Mouse (Mus musculus): ENCODE results near the gene Smad3. TPM values are rescaled to one million over a fixed set of nuclear protein-coding genes. Genes with fewer than 3 reads are reported as not detected.

Gene Smad3
- polyA plus RNA-seq, 1 experiment from 2014 or later: 34.8 TPM

DNA sequence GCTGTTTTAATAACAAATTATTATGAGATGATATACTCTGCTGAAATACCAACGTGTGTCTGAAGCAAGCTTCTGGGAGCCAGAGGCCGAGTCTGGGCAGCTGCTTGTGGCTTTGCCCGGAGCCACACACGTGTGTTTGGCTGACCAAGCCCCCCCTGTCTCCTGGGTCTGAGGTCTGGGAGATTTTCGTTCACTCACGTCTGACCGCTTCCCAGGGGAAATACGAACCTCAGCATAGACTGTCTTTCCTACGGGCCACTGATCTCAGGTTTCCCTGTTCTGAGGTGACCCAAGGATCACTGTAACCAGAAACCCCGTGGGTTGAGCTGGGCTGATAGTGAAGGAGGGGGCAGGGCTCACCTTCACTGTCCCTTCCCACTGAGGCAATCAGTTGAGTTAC, 94.6 kb downstream of the Smad3 start:
- Histone ChIP-seq H3K27ac (no peak overlapping the region), H3K9me3 (no peaks in the 10 kb centered on the region), H3K27me3 (no peaks in the 10 kb centered on the region), H3K4me3 (no peak overlapping the region), H3K4me2 (replicated peaks) (no peak overlapping the region), H3K9ac (no peak overlapping the region), H3K4me1 (peaks cover 75% of the 10 kb centered on the region), H3K36me3 (peaks cover 66% of the 10 kb centered on the region)
- ATAC-seq (ENCODE audit: low FRiP score, low read depth): no peak
- WGBS: 41% methylated on average over 10 of the region's 10 CpGs

DNA sequence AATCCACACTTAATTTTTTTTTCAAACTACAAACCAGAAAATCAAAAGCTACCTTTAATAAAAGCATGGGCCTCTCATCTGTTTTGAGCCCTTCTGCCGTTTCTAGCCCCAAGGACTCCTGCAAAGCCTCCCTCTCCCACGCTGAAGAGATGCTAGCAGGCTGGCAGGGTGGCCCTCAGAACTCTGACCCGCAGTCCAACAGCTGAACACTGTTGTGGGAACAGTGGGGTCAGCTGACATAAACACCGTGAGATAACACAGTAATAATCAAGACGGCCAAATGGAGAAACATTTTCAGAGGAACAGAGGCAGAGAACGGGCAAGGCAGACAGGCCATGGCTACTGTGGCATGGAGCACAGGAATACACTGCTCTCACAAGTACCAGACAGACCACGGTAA, 95.0 kb downstream of the Smad3 start:
- Histone ChIP-seq H3K9ac (no peak overlapping the region), H3K9me3 (no peaks in the 10 kb centered on the region), H3K4me3 (no peak overlapping the region), H3K27ac (no peak overlapping the region), H3K4me2 (replicated peaks) (no peak overlapping the region), H3K36me3 (peaks cover 70% of the 10 kb centered on the region), H3K27me3 (no peaks in the 10 kb centered on the region), H3K4me1 (peaks cover 75% of the 10 kb centered on the region)
- 75% methylated on average over 7 of the region's 7 CpGs for WGBS
- no peak for ATAC-seq (ENCODE audit: low FRiP score, low read depth)

DNA sequence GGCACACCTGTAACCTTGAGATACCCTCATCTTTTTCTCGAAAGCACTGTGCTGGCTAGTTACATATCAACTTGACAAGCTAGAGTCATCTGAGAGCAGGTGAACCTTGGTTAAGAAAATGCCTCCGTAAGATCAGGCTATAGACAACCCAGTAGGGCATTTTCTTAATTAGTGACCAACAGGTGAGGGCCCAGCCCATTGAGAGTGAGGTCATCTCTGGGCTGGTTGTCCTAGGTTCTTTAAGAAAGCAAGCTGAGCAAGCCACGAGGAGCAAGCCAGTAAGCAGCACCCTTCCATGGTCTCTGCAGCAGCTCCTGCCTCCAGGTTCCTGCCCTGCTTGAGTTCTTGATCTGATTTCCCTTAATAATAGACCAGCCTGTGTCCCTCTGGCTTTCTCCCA, 97.1 kb downstream of the Smad3 start:
- no peaks in the 10 kb centered on the region for H3K9me3 ChIP-seq
- no peak overlapping the region for H3K4me2 ChIP-seq (replicated peaks)
- no peak overlapping the region for H3K27ac ChIP-seq
- peaks cover 74% of the 10 kb centered on the region for H3K4me1 ChIP-seq
- H3K9ac ChIP-seq: no peak overlapping the region
- WGBS: 95% methylated on average over 3 of the region's 3 CpGs
- peaks cover 63% of the 10 kb centered on the region for H3K36me3 ChIP-seq
- no peak for ATAC-seq (ENCODE audit: low FRiP score, low read depth)
- no peak overlapping the region for H3K4me3 ChIP-seq
- H3K27me3 ChIP-seq: no peaks in the 10 kb centered on the region

DNA sequence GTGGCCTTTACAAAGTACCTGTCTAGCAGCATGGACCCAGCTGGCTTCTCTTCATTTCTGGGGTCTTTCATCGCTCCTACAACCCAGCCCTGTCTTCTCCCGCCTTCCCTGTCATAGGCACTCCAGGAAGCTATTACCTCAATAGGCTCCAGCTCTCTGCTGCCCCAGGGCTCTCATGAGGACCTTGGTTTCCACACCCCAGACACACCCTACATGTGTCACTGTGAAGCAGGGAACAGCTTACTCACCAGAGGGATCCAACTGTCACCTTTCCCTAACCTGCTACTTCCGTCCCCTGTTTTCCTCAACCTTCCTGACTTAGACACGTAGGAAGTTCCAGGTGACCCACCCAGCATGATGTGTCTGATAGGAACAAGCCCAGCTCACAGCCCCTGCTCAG, 97.7 kb downstream of the Smad3 start:
- peaks cover 66% of the 10 kb centered on the region for H3K36me3 ChIP-seq
- no peaks in the 10 kb centered on the region for H3K9me3 ChIP-seq
- no peak overlapping the region for H3K9ac ChIP-seq
- 90% methylated on average over 4 of the region's 4 CpGs for WGBS
- H3K4me1 ChIP-seq: peaks cover 74% of the 10 kb centered on the region
- peak overlapping the region; percentile 10; the same call in 1 of the 2 replicates for H3K27ac ChIP-seq
- H3K4me2 ChIP-seq (replicated peaks): no peak overlapping the region
- no peak for ATAC-seq (ENCODE audit: low FRiP score, low read depth)
- no peak overlapping the region for H3K4me3 ChIP-seq
- no peaks in the 10 kb centered on the region for H3K27me3 ChIP-seq

DNA sequence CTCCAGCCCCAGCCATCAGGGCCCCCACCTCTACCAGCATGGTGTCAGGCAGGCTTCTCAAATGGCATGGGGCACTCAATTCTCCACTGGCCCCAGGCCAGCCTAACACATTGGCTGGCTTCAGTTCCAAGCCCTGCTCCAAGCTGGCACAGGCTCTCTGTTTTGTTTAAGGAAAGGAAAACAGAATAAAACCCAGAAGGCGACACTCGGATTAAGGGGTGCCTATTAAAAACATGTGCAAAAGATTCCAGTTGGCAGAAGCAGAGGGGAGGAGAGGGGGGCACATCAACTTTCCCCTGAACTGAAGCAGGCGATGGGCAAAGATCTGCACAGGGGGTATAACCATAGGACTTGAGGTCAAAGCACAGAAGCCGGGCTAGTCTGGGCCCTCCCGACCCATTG, 98.8 kb downstream of the Smad3 start:
- no peak overlapping the region for H3K4me2 ChIP-seq (replicated peaks)
- H3K4me1 ChIP-seq: peaks cover 74% of the 10 kb centered on the region
- H3K4me3 ChIP-seq: no peak overlapping the region
- peaks cover 69% of the 10 kb centered on the region for H3K36me3 ChIP-seq
- peak; percentile 81 for ATAC-seq (ENCODE audit: low FRiP score, low read depth)
- WGBS: 37% methylated on average over 5 of the region's 5 CpGs
- no peak overlapping the region for H3K9ac ChIP-seq
- H3K27ac ChIP-seq: peak overlapping the region; percentile 75
- no peaks in the 10 kb centered on the region for H3K27me3 ChIP-seq
- no peaks in the 10 kb centered on the region for H3K9me3 ChIP-seq

DNA sequence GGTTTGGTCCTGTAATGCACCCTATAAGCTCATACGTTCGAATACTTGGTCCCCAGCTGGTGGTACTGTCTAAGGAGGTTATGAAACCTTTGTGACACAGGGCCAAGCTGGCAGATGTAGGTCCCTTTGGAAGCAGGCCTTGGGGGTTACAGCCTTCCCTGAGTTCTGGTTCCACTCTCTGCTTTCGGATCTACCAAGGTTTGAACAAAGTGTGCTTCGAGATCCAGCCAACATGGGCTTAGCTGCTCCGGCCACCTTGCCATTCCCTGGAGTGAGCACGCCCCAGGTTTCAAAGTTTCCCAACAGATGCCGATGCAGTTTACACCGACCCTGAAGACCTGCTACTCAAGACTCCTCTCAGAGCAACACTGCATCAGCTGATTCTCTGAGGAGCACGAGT, 99.4 kb downstream of the Smad3 start:
- 80% methylated on average over 9 of the region's 9 CpGs for WGBS
- H3K27ac ChIP-seq: peak overlapping the region; percentile 75
- peaks cover 74% of the 10 kb centered on the region for H3K4me1 ChIP-seq
- no peak overlapping the region for H3K4me2 ChIP-seq (replicated peaks)
- peaks cover 69% of the 10 kb centered on the region for H3K36me3 ChIP-seq
- no peaks in the 10 kb centered on the region for H3K9me3 ChIP-seq
- no peak overlapping the region for H3K9ac ChIP-seq
- no peak for ATAC-seq (ENCODE audit: low FRiP score, low read depth)
- no peak overlapping the region for H3K4me3 ChIP-seq
- H3K27me3 ChIP-seq: no peaks in the 10 kb centered on the region

DNA sequence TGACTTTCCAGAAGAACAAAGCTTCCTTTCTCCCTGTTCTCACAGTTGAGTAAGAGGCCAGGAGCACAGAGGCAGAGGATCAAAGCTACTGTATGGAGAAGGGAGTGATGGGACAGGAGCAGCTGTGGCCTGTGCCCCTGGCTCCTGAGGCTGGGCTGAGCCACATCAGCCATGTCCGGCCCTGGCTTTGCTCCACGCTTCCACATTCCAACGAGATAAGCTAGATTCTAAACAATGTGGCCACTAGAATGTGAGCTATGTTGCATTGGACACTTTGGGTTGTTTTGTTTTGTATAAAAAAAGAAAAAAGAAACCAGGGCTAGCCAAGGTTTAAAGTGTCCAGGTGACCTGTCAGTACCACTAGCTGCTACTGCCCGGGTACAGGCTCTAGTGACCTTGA, 100.6 kb downstream of the Smad3 start:
- 77% methylated on average over 4 of the region's 4 CpGs for WGBS
- Histone ChIP-seq H3K9ac (no peak overlapping the region), H3K27ac (no peak overlapping the region), H3K4me3 (no peak overlapping the region), H3K36me3 (peaks cover 69% of the 10 kb centered on the region), H3K4me1 (peaks cover 82% of the 10 kb centered on the region), H3K9me3 (no peaks in the 10 kb centered on the region), H3K27me3 (no peaks in the 10 kb centered on the region), H3K4me2 (replicated peaks) (no peak overlapping the region)
- ATAC-seq (ENCODE audit: low FRiP score, low read depth): no peak

DNA sequence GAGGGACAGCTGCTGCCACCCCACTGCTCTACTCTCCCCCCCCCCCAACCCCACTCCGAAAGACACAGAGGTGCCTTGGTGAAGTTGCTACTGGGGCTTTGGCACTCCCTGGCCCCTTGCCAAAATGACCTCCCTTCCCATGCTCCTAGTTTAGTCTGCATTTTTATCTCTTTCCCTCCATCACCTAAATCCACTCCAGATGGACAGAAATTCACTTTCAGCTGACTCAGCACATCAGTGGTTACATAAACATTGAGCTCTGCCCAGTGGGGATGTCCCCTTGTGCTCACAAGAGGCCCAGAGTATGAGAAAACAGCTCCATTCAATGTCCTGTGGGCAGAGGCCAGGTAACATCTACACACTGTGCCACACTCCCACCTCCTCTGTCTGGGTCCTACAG, 102.7 kb downstream of the Smad3 start:
- peaks cover 64% of the 10 kb centered on the region for H3K36me3 ChIP-seq
- H3K4me2 ChIP-seq (replicated peaks): no peak overlapping the region
- peak overlapping the region; percentile 33; the same call in 1 of the 2 replicates for H3K27ac ChIP-seq
- H3K9ac ChIP-seq: peak overlapping the region; percentile 25; the same call in 1 of the 2 replicates
- WGBS: 31% methylated on average over 1 of the region's 1 CpGs
- H3K27me3 ChIP-seq: no peaks in the 10 kb centered on the region
- peaks cover 99% of the 10 kb centered on the region for H3K4me1 ChIP-seq
- no peaks in the 10 kb centered on the region for H3K9me3 ChIP-seq
- no peak for ATAC-seq (ENCODE audit: low FRiP score, low read depth)
- H3K4me3 ChIP-seq: no peak overlapping the region

DNA sequence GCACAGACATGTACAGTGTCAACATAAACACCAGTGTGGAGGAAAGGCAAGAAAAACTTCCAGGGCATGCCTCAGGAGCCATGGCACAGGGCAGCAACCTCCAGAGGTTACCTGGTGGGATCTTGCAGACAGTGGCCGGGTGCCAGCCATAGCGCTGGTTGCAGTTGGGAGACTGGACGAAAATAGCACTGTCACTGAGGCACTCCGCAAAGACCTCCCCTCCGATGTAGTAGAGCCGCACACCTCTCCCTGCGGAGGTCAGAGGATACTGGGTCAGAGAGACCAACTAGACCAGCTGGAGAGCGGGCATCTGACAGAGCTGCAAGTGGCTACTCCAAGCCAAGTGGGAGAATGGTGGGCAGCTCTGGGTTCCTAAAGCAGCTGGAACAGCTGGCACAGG, 103.2 kb downstream of the Smad3 start:
- H3K4me3 ChIP-seq: no peak overlapping the region
- 93% methylated on average over 8 of the region's 8 CpGs for WGBS
- H3K27ac ChIP-seq: peak overlapping the region; percentile 33; the same call in 1 of the 2 replicates
- no peaks in the 10 kb centered on the region for H3K9me3 ChIP-seq
- no peaks in the 10 kb centered on the region for H3K27me3 ChIP-seq
- no peak for ATAC-seq (ENCODE audit: low FRiP score, low read depth)
- H3K9ac ChIP-seq: no peak overlapping the region
- H3K4me1 ChIP-seq: peaks cover 97% of the 10 kb centered on the region
- no peak overlapping the region for H3K4me2 ChIP-seq (replicated peaks)
- H3K36me3 ChIP-seq: peaks cover 67% of the 10 kb centered on the region

DNA sequence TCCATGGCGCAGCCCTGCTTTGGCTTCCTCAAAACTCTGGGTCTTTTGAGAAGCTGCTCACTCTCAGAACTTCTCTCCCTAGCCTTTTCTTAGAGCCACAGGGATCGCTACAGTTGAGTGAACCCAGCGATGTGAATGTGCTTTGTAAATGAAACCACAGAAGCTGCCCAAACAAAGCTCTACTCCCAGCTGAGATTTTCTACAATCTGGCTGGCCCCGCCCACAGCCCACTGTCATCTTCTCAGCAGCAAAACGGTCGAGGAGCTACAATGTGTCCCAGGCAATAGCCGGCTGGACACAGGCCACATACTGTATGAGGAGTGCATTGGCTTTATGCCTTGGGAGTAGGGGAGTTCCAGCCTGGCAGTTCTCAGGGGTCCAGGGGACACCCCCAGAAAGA, 104.1 kb downstream of the Smad3 start:
- peaks cover 76% of the 10 kb centered on the region for H3K36me3 ChIP-seq
- no peak overlapping the region for H3K4me2 ChIP-seq (replicated peaks)
- H3K9me3 ChIP-seq: no peaks in the 10 kb centered on the region
- 59% methylated on average over 7 of the region's 7 CpGs for WGBS
- no peaks in the 10 kb centered on the region for H3K27me3 ChIP-seq
- H3K4me1 ChIP-seq: peaks cover 88% of the 10 kb centered on the region
- no peak overlapping the region for H3K4me3 ChIP-seq
- H3K27ac ChIP-seq: peak overlapping the region; percentile 15; the same call in 1 of the 2 replicates
- no peak for ATAC-seq (ENCODE audit: low FRiP score, low read depth)
- H3K9ac ChIP-seq: no peak overlapping the region

DNA sequence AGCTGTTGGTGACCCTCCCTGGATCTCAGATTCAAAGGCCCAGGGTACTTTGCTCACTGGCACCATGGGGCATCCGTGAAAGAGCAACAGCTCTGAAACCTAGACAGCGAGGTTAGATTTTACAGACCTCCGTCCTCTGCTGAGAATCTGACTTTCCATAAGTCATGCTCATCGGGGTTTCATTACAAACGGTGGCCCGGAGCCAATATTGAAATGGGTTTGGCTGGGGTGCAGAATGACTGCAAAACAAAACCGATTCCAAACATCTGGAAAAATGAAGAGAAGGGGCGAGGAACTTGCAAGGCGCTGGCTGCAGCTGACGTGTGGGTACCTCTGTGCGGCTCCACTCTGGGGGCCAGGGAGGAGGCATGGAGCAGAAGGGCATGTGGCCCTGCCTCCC, 106.2 kb downstream of the Smad3 start:
- ATAC-seq (ENCODE audit: low FRiP score, low read depth): peak; percentile 58; the same call in 1 of the 2 replicates
- peak overlapping the region; percentile 90 for H3K27ac ChIP-seq
- H3K4me3 ChIP-seq: no peak overlapping the region
- no peaks in the 10 kb centered on the region for H3K27me3 ChIP-seq
- H3K36me3 ChIP-seq: peaks cover 88% of the 10 kb centered on the region
- peaks cover 85% of the 10 kb centered on the region for H3K4me1 ChIP-seq
- H3K9ac ChIP-seq: no peak overlapping the region; the same call in 1 of the 2 replicates
- 20% methylated on average over 11 of the region's 11 CpGs for WGBS
- H3K9me3 ChIP-seq: no peaks in the 10 kb centered on the region
- H3K4me2 ChIP-seq (replicated peaks): no peak overlapping the region

DNA sequence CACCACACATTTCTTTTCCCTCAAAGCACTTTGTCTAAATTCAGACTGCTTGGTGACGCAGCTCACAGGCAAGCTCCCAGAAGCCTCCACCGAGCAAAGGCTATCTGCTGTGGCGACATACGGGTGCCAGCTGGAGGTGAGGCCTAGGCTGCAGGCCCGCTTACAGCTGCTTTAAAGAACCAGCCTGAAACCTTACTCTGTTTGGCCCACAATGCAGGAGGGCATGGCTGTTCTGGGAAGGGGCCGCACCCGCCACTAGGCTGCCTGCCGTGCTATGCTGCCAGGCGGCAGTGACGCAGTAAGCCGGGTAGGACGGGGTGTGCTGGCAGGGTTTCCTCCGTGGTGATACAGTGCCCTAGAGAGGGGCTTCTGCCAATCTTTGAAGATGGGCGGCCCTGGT, 106.9 kb downstream of the Smad3 start:
- peak; percentile 34; the same call in 1 of the 2 replicates for ATAC-seq (ENCODE audit: low FRiP score, low read depth)
- WGBS: 73% methylated on average over 14 of the region's 14 CpGs
- peak overlapping the region; percentile 26; the same call in 1 of the 2 replicates for H3K9ac ChIP-seq
- H3K27me3 ChIP-seq: no peaks in the 10 kb centered on the region
- peaks cover 94% of the 10 kb centered on the region for H3K36me3 ChIP-seq
- no peak overlapping the region for H3K4me3 ChIP-seq
- no peaks in the 10 kb centered on the region for H3K9me3 ChIP-seq
- peaks cover 78% of the 10 kb centered on the region for H3K4me1 ChIP-seq
- H3K27ac ChIP-seq: peak overlapping the region; percentile 90
- H3K4me2 ChIP-seq (replicated peaks): no peak overlapping the region

DNA sequence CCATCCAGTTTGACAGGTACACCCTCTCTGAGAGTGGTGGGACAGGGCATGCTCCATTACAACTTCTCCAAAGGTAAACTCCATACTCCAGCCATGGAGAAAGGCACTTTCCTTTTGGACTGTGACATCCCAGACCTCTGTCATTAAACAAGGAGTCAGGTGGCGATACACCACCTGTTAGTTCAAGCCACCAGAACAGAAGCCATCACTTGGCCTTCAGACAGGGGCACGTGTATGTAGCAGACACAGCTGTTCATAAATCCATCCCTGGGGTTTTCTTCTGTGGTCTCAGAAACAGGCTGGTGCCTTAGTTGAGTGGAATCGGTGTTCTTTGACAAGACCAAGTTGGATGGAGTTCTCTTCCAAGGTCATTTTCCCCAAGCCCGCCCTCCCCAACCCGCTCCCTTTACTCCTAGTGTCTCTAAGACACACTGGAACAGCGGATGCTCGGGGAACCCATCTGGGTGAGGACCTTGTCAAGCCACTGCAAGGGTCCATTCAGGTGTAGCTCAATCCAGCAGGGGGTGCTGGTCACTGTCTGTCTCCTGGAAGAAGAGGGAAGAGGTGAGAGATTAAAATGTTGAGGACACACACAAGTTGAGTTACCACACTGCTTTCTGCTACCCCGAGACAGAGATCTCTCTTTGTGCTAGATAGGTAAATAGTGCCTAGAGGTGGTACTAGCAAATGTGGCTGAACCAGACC, 107.8 kb downstream of the Smad3 start:
- peaks cover 95% of the 10 kb centered on the region for H3K36me3 ChIP-seq
- H3K4me1 ChIP-seq: peaks cover 69% of the 10 kb centered on the region
- H3K9ac ChIP-seq: no peak overlapping the region
- 80% methylated on average over 8 of the region's 8 CpGs for WGBS
- ATAC-seq (ENCODE audit: low FRiP score, low read depth): no peak
- H3K4me3 ChIP-seq: no peak overlapping the region
- no peaks in the 10 kb centered on the region for H3K9me3 ChIP-seq
- peak overlapping the region; percentile 90 for H3K27ac ChIP-seq
- H3K27me3 ChIP-seq: no peaks in the 10 kb centered on the region
- no peak overlapping the region for H3K4me2 ChIP-seq (replicated peaks)
